Mouse (Mus musculus): Measurements from ENCODE around the gene Camk2d.

GRCm38 (mm10) chr3:126615306-126615705 lies 19.2 kb downstream of the Camk2d start:
- TF ChIP-seq CTCF (conservative IDR thresholded peaks at IDR 0.05 in 1 of 2, IDR thresholded peaks at IDR 0.05 in 1 of 2; ENCODE audit: low read depth in 2 of 2, low read length in 2 of 2) (no peak), POLR2A (IDR thresholded peaks at IDR 0.05; ENCODE audit: low read depth, low read length) (no peak), JUN (IDR thresholded peaks at IDR 0.05; ENCODE audit: insufficient read depth, low read depth, low read length) (no peak), ZKSCAN1 (IDR thresholded peaks at IDR 0.05; ENCODE audit: borderline replicate concordance, low read depth, low read length) (no peak), SIN3A (IDR thresholded peaks at IDR 0.05; ENCODE audit: low read length) (peak; percentile 50; the same call in 1 of the 2 replicates), MAX (IDR thresholded peaks at IDR 0.05; ENCODE audit: low read length) (no peak), EP300 (IDR thresholded peaks at IDR 0.05; ENCODE audit: low read length) (peak; percentile 39)

Measured in CH12.LX (cell line).